7 mouse cellular contexts compared by ENCODE assay signal in the genomic region with DNA sequence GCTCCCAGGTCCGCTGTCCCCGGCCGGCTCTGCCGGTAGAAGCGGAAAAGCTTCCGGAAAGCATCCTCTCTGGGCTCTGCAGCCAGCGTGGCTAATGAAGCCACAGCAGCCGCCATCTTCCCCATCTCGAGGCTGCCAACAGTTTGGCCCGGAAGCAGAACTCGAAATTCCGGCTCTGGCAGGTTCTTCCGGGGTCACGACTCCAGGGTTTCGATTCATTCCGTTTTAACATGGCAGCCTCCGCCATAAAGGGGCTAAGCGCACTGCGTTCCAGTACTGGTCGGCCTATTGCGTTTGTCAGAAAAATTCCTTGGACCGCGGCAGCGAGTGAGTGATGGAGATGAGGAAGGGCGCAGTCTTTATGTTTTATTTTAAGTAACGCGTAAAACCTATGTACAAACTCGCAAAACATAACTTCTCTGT. TPM values are rescaled to one million over a fixed set of nuclear protein-coding genes. Genes with fewer than 3 reads are reported as not detected.
DNase-seq lines count a peak whose midpoint lies in the region; ATAC-seq lines count a peak whose summit lies in the region.

A gene (plus strand): TSS at position 197 of the 423 bp plus-strand sequence.
A gene (minus strand): TSS at position 318 of the 423 bp plus-strand sequence.

- no peaks in the 10 kb centered on the region for H3K27me3 ChIP-seq in intestine, embryonic 16.5 days (replicated peaks; ENCODE audit: control insufficient read depth, insufficient read depth, low read length)
- no peaks in the 10 kb centered on the region for H3K27me3 ChIP-seq in midbrain, embryonic 11.5 days (ENCODE audit: control insufficient read depth, insufficient read depth, low read length)

- peak within 1 kb of the TSS; percentile 99 for H3K9ac ChIP-seq in intestine, embryonic 16.5 days (ENCODE audit: low read depth, low read length)
- H3K9ac ChIP-seq in midbrain, embryonic 11.5 days (ENCODE audit: low read length) = peak within 1 kb of the TSS; percentile 96

- under 1% methylated on average over 28 of the region's 28 CpGs for WGBS in intestine, embryonic 16.5 days
- WGBS in midbrain, embryonic 11.5 days = under 1% methylated on average over 28 of the region's 28 CpGs

- H3K36me3 ChIP-seq in intestine, embryonic 16.5 days (ENCODE audit: control insufficient read depth, insufficient read depth, low read length) = peaks cover 11% of the 10 kb centered on the region
- H3K36me3 ChIP-seq in midbrain, embryonic 11.5 days (ENCODE audit: control insufficient read depth, insufficient read depth, low read length) = peaks cover 14% of the 10 kb centered on the region

- peaks cover 11% of the 10 kb centered on the region for H3K4me1 ChIP-seq in intestine, embryonic 16.5 days (ENCODE audit: control insufficient read depth, insufficient read depth, low read length)
- peaks cover 11% of the 10 kb centered on the region for H3K4me1 ChIP-seq in midbrain, embryonic 11.5 days (ENCODE audit: control insufficient read depth, insufficient read depth, low read length)

- peak within 1 kb of the TSS; percentile 99 for H3K4me3 ChIP-seq in intestine, embryonic 16.5 days (ENCODE audit: low read length)
- H3K4me3 ChIP-seq in midbrain, embryonic 11.5 days (ENCODE audit: low read depth, low read length) = peak within 1 kb of the TSS; percentile 91

- intact Hi-C loops in left cerebral cortex, postnatal 36 days (cut with DNase I) = loop anchor here (2.0 kb wide), 1 partner anchor 27 kb away; no protein-coding TSS in a partner anchor

- H3K9me3 ChIP-seq in intestine, embryonic 16.5 days (ENCODE audit: control insufficient read depth, low read length) = no peaks in the 10 kb centered on the region
- H3K9me3 ChIP-seq in midbrain, embryonic 11.5 days (ENCODE audit: control insufficient read depth, low read length) = no peaks in the 10 kb centered on the region

- DNase-seq in adrenal gland, adult 8-10 months = peak; percentile 84
- peak; percentile 91 for DNase-seq in embryo, embryonic 9.5 days (ENCODE audit: extremely low spot score)
- DNase-seq in gastrocnemius, postnatal 4 days (ENCODE audit: low spot score in 2 of 2) = peak; percentile 78 to 89
- DNase-seq in left cerebral cortex, postnatal 36 days (ENCODE audit: low spot score in 2 of 2) = peak; percentile 93 to 94
- peak; percentile 98 for DNase-seq in midbrain, embryonic 11.5 days (ENCODE audit: low spot score, missing footprints)
- peak; percentile 75 for DNase-seq in skeletal muscle tissue, adult 2 months (ENCODE audit: low read depth, low spot score)

- ATAC-seq in intestine, embryonic 16.5 days = peak; percentile 93
- ATAC-seq in midbrain, embryonic 11.5 days (ENCODE audit: low FRiP score) = peak; percentile 95

- H3K27ac ChIP-seq in intestine, embryonic 16.5 days (ENCODE audit: low read length) = peak within 1 kb of the TSS; percentile 83
- peak within 1 kb of the TSS; percentile 74; the same call in 1 of the 2 replicates for H3K27ac ChIP-seq in midbrain, embryonic 11.5 days (ENCODE audit: low read depth, low read length)

- peak within 1 kb of the TSS; percentile 72 for H3K4me2 ChIP-seq in intestine, embryonic 16.5 days (ENCODE audit: low read depth, low read length)
- peak within 1 kb of the TSS; percentile 66 for H3K4me2 ChIP-seq in midbrain, embryonic 11.5 days

RNA-seq across cellular contexts. Expression of the first gene that starts in this region (rescaled TPM):
- total RNA-seq in adrenal gland, adult 8-10 months (2022) = 100 to 1,000 TPM; 156 to 205 (median 191) TPM
- 100 to 1,000 TPM; 164 to 167 TPM for total RNA-seq in gastrocnemius, postnatal 4 days (2021)
- 258 and 261 TPM in 2 replicates for polyA plus RNA-seq in intestine, embryonic 16.5 days (2015; fragmentation: Nextera tagmentation; extraction: Ambion mirVana)
- 10 to 100 TPM; 92.2 to 97.3 TPM for total RNA-seq in left cerebral cortex, postnatal 36 days (2021)
- 283 and 306 TPM in 2 replicates for polyA plus RNA-seq in midbrain, embryonic 11.5 days (2014; fragmentation: Nextera tagmentation; extraction: Ambion mirVana)

RNA-seq across cellular contexts. Expression of the second gene that starts in this region (rescaled TPM):
- total RNA-seq in adrenal gland, adult 8-10 months (2022) = 10 to 100 TPM; 16.4 to 28.3 (median 21.9) TPM
- 10 to 100 TPM; 16.2 to 16.5 TPM for total RNA-seq in gastrocnemius, postnatal 4 days (2021)
- polyA plus RNA-seq in intestine, embryonic 16.5 days (2015; fragmentation: Nextera tagmentation; extraction: Ambion mirVana) = 43.9 and 52.0 TPM in 2 replicates
- 10 to 100 TPM; 14.6 to 19.0 TPM for total RNA-seq in left cerebral cortex, postnatal 36 days (2021)
- polyA plus RNA-seq in midbrain, embryonic 11.5 days (2014; fragmentation: Nextera tagmentation; extraction: Ambion mirVana) = 37.6 TPM in 2 replicates

Comparison
In these comparisons a context has a peak if more than half of its experiments do, and no peak if none do; other contexts are left out.
1. Peak in every context shown above with its lines: DNase-seq, ATAC-seq, H3K4me3 ChIP-seq and H3K27ac ChIP-seq.